Mouse (Mus musculus) midbrain, postnatal 0 days (tissue): Measurements from ENCODE around the gene Itpr1. TPM values are rescaled to one million over a fixed set of nuclear protein-coding genes. Genes with fewer than 3 reads are reported as not detected.

Experiments
- ATAC-seq: fragments of 200-750 bp; cut with Nextera tagmentation; 2 replicates; pipeline ENCODE4 v1.8.0; 2017; ENCODE audit warnings: moderate number of reproducible peaks, mild to moderate bottlenecking, moderate TSS enrichment, moderate library complexity; ENCODE audit not compliant: low FRiP score
- DNase-seq: peaks from one replicate; pipeline ENCODE4 v3.0.0-alpha.2; 2015; ENCODE audit warnings: low spot score
- H3K27ac ChIP-seq: fragments of 300-500 bp; sonication (generic); 2 replicates; pipeline ENCODE4 v1.5.1; 2014; ENCODE audit warnings: low read depth, mild to moderate bottlenecking, low read length, mixed read lengths
- H3K27me3 ChIP-seq: fragments of 300-500 bp; sonication (generic); 2 replicates; pipeline ENCODE4 v1.6.1; 2014; ENCODE audit warnings: low read length, control low read depth, mixed read lengths; ENCODE audit not compliant: insufficient read depth
- H3K36me3 ChIP-seq: fragments of 300-500 bp; sonication (generic); 2 replicates; pipeline ENCODE4 v1.6.1; 2014; ENCODE audit warnings: low read length, control low read depth, mixed read lengths; ENCODE audit not compliant: insufficient read depth
- H3K4me1 ChIP-seq: fragments of 300-500 bp; sonication (generic); 2 replicates; pipeline ENCODE4 v1.6.1; 2014; ENCODE audit warnings: mild to moderate bottlenecking, control low read depth, antibody characterized with exemption, low read length, mixed read lengths; ENCODE audit not compliant: insufficient read depth
- H3K4me2 ChIP-seq: fragments of 300-500 bp; sonication (generic); 2 replicates; pipeline ENCODE4 v1.6.1; 2014; ENCODE audit warnings: low read depth, mild to moderate bottlenecking, low read length, mixed read lengths; ENCODE audit not compliant: poor library complexity, severe bottlenecking
- H3K4me3 ChIP-seq: fragments of 300-500 bp; sonication (generic); 2 replicates; pipeline ENCODE4 v1.5.1; 2014; ENCODE audit warnings: low read depth, mild to moderate bottlenecking, low read length, moderate library complexity
- H3K9ac ChIP-seq: fragments of 300-500 bp; sonication (generic); replicated peaks from 2 replicates; pipeline ENCODE4 v1.6.1; 2014; ENCODE audit warnings: mild to moderate bottlenecking, low read length, moderate library complexity, mixed read lengths; ENCODE audit not compliant: poor library complexity, severe bottlenecking
- H3K9me3 ChIP-seq: fragments of 300-500 bp; sonication (generic); 2 replicates; pipeline ENCODE4 v1.6.1; 2016; ENCODE audit warnings: low read length, control low read depth
- CTCF ChIP-seq: IDR thresholded peaks from 2 replicates; pipeline ENCODE4 v1.5.1; 2016; ENCODE audit warnings: antibody characterized with exemption, mild to moderate bottlenecking
- WGBS: fragments of 180-500 bp; shearing (Covaris S2); extraction: QIAGEN DNeasy Blood & Tissue Kit; methylation state at CpG from one replicate; pipeline ENCODE4 v1.1.7; 2014; 5-methylcytosine and 5-hydroxymethylcytosine counted together
- polyA plus RNA-seq: library from polyadenylated mRNA; unstranded; fragments of >200 nt; fragmentation: Nextera tagmentation; extraction: Ambion mirVana; gene quantifications from 2 replicates; pipeline ENCODE4 v1.2.1, GENCODE M21; 2015
- total RNA-seq: library from RNA; depleted of rRNA; stranded (reverse); fragments of >200 nt; gene quantifications from 2 replicates; pipeline ENCODE4 v1.2.3, GENCODE M21; 2014

The Itpr1 gene
- total and polyA plus RNA-seq, 2 experiments from 2014 or later = 3.3 to 23.2 TPM

DNA sequence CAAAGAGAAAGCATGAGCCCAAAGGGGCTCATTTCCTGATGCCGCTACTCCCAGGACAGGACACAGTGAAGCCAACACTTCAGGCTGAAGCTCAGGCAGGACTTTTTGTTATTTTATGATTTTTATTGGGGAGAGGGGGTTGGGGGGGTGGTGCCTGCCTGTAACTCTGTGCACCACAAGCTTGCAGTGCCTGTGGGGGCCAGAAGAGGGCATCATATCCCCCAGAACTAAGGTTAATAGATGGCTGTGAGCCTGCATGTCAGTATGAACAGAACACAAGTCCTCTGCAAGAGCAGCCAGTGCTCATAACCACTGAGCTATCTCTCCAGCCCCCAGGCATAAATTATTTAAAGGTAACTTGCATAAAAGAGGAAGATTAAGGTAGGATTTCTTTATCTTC lies 40.7 kb upstream of the Itpr1 start:
- peaks cover 14% of the 10 kb centered on the region for H3K36me3 ChIP-seq
- DNase-seq = no peak
- no peaks in the 10 kb centered on the region for H3K9me3 ChIP-seq
- TF ChIP-seq CTCF = 0 out of 2 replicates have a peak, but pooled peaks have one; percentile 9
- no peak for ATAC-seq
- H3K27ac ChIP-seq = no peak overlapping the region
- WGBS = 96% methylated on average over 1 of the region's 1 CpGs
- no peak overlapping the region for H3K4me3 ChIP-seq
- H3K4me2 ChIP-seq = no peak overlapping the region
- H3K27me3 ChIP-seq = no peaks in the 10 kb centered on the region
- no peaks in the 10 kb centered on the region for H3K4me1 ChIP-seq
- H3K9ac ChIP-seq = no peak overlapping the region

DNA sequence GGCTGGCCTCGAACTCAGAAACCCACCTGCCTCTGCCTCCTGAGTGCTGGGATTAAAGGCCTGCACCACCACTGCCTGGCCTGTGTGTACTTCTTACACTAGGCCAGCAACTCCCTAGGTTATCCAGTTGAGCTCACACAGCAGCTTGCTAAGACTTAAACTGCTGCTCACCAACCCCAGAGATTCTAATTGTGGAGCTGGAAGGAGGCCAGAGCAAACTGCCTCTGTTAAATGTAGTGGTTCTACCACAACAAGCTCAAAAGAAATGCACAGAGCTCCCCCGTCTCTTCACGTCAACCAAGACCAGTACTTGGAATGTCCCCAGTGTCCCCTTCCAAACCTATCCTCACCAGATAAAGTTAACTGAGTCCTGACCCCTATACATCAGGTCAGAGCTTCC lies 38.7 kb upstream of the Itpr1 start:
- H3K4me1 ChIP-seq = no peaks in the 10 kb centered on the region

DNA sequence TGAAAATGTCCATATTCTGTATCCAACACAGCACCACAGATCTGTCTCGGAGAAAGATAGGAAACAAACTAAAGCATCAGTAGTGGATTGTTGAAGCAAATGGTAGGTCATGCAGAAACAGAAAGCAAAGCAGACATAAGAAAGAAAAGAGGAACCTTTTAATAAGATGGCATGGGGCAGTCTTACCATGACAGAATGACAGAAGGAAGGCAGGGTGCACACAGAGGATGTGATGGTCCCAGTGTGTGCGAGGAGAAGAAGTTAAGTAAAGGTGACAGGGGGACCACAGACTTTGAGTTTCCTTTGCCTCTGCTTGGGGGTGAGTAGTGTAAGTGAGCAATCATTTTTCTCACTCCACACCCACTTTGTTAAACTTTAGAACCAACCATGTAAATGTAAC lies 33.8 kb upstream of the Itpr1 start:
- H3K4me2 ChIP-seq = no peak overlapping the region
- no peak overlapping the region for H3K9ac ChIP-seq
- no peaks in the 10 kb centered on the region for H3K4me1 ChIP-seq
- H3K27ac ChIP-seq = no peak overlapping the region
- ATAC-seq (no peak), DNase-seq (no peak)
- H3K27me3 ChIP-seq = no peaks in the 10 kb centered on the region
- no peak for TF ChIP-seq CTCF
- H3K9me3 ChIP-seq = no peaks in the 10 kb centered on the region
- no peak overlapping the region for H3K4me3 ChIP-seq
- WGBS = 81% methylated on average over 2 of the region's 2 CpGs
- H3K36me3 ChIP-seq = peaks cover 5% of the 10 kb centered on the region; the same call in 1 of the 2 replicates

More for the DNA sequence above, 38.7 kb upstream of the Itpr1 start:
- Histone ChIP-seq H3K4me3 (no peak overlapping the region), H3K9me3 (no peaks in the 10 kb centered on the region), H3K27me3 (no peaks in the 10 kb centered on the region), H3K9ac (no peak overlapping the region), H3K4me2 (no peak overlapping the region), H3K27ac (no peak overlapping the region), H3K36me3 (peaks cover 14% of the 10 kb centered on the region)
- TF ChIP-seq CTCF = no peak
- WGBS = 99% methylated on average over 3 of the region's 3 CpGs
- DNase-seq (no peak), ATAC-seq (no peak)

DNA sequence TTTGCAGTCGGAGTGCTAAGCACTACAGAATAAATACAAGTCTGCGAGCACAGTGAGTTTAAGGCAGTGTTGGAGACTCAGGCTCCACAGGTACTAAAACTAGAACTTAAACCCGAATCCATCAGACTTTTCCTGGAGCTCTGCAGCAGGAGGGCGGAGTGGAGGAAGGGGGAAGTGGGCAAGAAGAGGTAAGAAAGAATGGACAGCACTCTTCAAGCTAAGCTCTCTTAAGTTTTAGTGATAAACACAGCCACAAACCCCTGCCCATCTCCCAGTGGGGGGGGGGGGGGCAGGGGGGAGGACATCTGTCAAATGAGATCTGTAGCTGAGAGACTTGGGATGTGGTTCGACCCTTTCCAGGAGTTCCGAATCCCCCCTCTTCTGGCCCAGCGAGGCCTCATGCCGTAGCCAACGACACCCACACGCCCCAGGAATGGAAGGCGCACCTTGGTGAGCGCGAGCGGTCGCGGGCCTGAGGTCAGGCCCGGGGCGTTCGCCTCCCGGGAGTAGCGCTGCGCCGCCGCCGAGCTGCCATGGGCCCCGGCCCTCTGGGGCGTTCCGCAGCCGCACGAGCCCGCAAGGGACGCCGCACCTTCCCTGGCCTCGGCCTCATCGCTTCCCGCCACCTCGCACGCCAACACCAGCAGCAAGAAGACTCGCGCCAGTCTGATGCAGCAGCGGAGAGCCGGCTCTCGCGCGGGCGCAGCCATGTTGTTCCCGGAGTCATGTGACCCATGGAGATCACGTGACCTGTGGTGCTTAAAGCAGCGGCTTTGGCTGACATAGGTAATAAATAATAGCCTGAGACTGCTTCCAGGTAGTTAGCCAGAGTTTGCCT lies 27.8 kb upstream of the Itpr1 start, which contains the start of gene Sumf1:
Gene Sumf1, minus strand, starts transcription at position 736 of the 838 bp plus-strand sequence.
- Histone ChIP-seq H3K36me3 (no peaks in the 10 kb centered on the region), H3K9ac (peak within 1 kb of the TSS; percentile 70), H3K4me1 (peaks cover 6% of the 10 kb centered on the region; the same call in 1 of the 2 replicates), H3K9me3 (no peaks in the 10 kb centered on the region), H3K27me3 (no peaks in the 10 kb centered on the region), H3K27ac (no peak within 1 kb of the TSS), H3K4me2 (peak within 1 kb of the TSS; percentile 98), H3K4me3 (peak within 1 kb of the TSS; percentile 83)
- DNase-seq = peak; percentile 96
- 5% methylated on average over 42 of the region's 49 CpGs for WGBS
- ATAC-seq = peak; percentile 92
- TF ChIP-seq CTCF = no peak

DNA sequence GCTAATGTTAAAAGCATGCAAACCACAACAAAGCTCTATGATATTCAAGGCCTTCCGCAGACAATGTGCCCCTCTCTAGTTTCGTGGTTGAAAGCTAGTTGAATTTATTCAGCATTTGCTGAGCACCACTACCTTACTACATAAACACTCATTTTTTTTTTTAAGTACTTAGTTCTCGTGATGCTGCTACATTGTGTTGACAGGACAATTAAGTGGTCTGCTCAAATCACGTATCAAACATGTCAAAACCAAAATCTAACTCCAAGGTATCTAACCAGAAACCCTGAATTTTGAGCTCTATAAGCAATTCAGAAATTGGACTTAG lies 27.2 kb upstream of the Itpr1 start:
- H3K4me3 ChIP-seq = peak overlapping the region; percentile 83
- peaks cover 6% of the 10 kb centered on the region; the same call in 1 of the 2 replicates for H3K4me1 ChIP-seq
- no peaks in the 10 kb centered on the region for H3K9me3 ChIP-seq
- no peaks in the 10 kb centered on the region for H3K27me3 ChIP-seq
- DNase-seq = no peak
- H3K4me2 ChIP-seq = peak overlapping the region; percentile 98
- peak overlapping the region; percentile 70; the same call in 1 of the 2 replicates for H3K9ac ChIP-seq
- H3K27ac ChIP-seq = no peak overlapping the region
- H3K36me3 ChIP-seq = no peaks in the 10 kb centered on the region
- ATAC-seq = no peak
- no peak for TF ChIP-seq CTCF
- 15% methylated on average over 4 of the region's 4 CpGs for WGBS

DNA sequence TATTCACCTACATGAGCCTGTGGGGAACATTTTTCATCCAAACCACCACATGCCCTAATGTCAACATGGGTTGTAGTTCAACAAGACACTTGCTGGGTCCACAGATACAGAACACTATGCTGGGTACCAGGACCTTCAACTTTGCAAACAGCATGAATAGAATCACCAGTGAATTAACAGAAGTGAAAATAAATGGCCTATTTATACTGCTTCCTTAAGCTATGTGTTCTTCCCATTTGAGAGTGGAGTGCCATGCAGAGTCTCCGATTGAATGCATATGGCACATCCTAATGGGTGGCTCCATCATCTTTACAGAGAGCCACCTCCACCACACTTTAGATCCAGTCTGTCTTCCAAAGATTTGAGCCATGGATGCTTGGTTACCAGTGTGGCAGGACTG lies 22.2 kb upstream of the Itpr1 start:
- ATAC-seq = no peak
- no peaks in the 10 kb centered on the region for H3K36me3 ChIP-seq
- no peak overlapping the region for H3K9ac ChIP-seq
- no peak overlapping the region for H3K4me3 ChIP-seq
- H3K9me3 ChIP-seq = no peaks in the 10 kb centered on the region
- H3K27ac ChIP-seq = no peak overlapping the region
- WGBS = 95% methylated on average over 1 of the region's 1 CpGs
- DNase-seq = no peak
- no peaks in the 10 kb centered on the region for H3K27me3 ChIP-seq
- H3K4me2 ChIP-seq = no peak overlapping the region
- no peak for TF ChIP-seq CTCF
- no peaks in the 10 kb centered on the region for H3K4me1 ChIP-seq
